Comparison of ENCODE assay signal across 8 mouse cellular contexts in the genomic region with DNA sequence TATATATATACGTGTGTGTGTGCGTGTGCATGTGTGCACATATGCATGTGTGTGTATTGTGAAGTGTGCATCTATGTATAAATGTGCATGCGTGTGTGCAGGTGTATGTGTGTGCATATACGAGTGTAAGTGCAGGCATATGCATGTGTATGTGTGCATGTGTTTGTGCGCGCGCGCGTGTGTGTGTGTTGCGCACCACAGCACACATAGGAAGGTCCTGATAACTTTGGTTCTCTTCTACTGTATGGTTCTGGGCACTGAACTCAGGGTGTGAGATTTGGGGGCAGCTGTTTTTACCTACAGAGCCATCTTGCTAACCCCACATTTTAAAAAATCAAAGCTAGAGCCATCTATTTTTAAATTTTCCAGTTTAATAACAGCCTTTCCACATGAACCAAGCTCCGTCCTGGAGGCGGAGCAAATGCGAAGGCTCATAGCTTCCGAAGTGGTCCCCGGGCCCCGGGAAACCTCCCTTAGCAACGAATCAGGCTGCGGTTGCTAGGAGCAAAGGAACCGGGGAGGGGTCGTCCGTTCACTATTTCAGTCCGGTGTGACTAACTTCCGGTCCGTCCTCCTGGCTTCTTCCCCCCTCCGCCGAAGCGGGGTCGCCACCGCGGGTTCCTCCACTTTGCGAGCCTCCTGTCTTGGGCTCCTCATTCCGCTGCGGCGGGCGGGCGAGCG. TPM values are rescaled to one million over a fixed set of nuclear protein-coding genes. Genes with fewer than 3 reads are reported as not detected.
DNase-seq lines count a peak whose midpoint lies in the region; ATAC-seq lines count a peak whose summit lies in the region.

No protein-coding gene starts in this region.

- peaks cover 14% of the 10 kb centered on the region for H3K36me3 ChIP-seq in hindbrain, embryonic 14.5 days (replicated peaks; ENCODE audit: control insufficient read depth, insufficient read depth)

- no peaks in the 10 kb centered on the region for H3K27me3 ChIP-seq in hindbrain, embryonic 14.5 days (ENCODE audit: control insufficient read depth, insufficient read depth, low read length)

- peak overlapping the region; percentile 76 for H3K4me2 ChIP-seq in hindbrain, embryonic 14.5 days (replicated peaks)

- H3K4me3 ChIP-seq in hindbrain, embryonic 14.5 days (replicated peaks; ENCODE audit: low read length), result peak overlapping the region; percentile 86

- H3K9me3 ChIP-seq in hindbrain, embryonic 14.5 days (ENCODE audit: control insufficient read depth, low read length), result no peaks in the 10 kb centered on the region

- peak overlapping the region; percentile 90 for H3K9ac ChIP-seq in hindbrain, embryonic 14.5 days

- WGBS in hindbrain, embryonic 14.5 days, result 8% methylated on average over 37 of the region's 37 CpGs

- DNase-seq in Muller cell, postnatal 12 days (ENCODE audit: inconsistent ontology term), result peak; percentile 96
- peak; percentile 89 for DNase-seq in cerebellum, adult 9-11 months
- DNase-seq in frontal cortex, postnatal 25 days (ENCODE audit: low spot score in 2 of 2), result peak; percentile 91 to 95
- DNase-seq in hindbrain, embryonic 14.5 days (ENCODE audit: low spot score), result peak; percentile 97
- peak; percentile 95 to 97 for DNase-seq in layer of hippocampus, postnatal 36 days
- DNase-seq in lung, postnatal 36 days, result peak; percentile 86
- peak; percentile 95 for DNase-seq in retina, postnatal 1 day
- peak; percentile 85 to 97 for DNase-seq in urinary bladder, adult 18-20 months (ENCODE audit: low spot score in 2 of 2)

- peaks cover 8% of the 10 kb centered on the region for H3K4me1 ChIP-seq in hindbrain, embryonic 14.5 days (replicated peaks; ENCODE audit: control insufficient read depth, insufficient read depth, low read length)

- ATAC-seq in hindbrain, embryonic 14.5 days (ENCODE audit: low FRiP score), result peak; percentile 91

- H3K27ac ChIP-seq in hindbrain, embryonic 14.5 days, result peak overlapping the region; percentile 78

RNA-seq across cellular contexts. Expression of a gene that starts 8.5 kb away (rescaled TPM):
- 83.0 and 87.8 TPM in 2 replicates for polyA plus RNA-seq in hindbrain, embryonic 14.5 days (2014; fragmentation: Nextera tagmentation; extraction: Ambion mirVana)
- 100 to 1,000 TPM; 170 to 175 TPM for total RNA-seq in layer of hippocampus, postnatal 36 days (2021)

RNA-seq across cellular contexts. Expression of a gene that starts 28.2 kb away (rescaled TPM):
- 6.2 and 7.1 TPM in 2 replicates for polyA plus RNA-seq in hindbrain, embryonic 14.5 days (2014; fragmentation: Nextera tagmentation; extraction: Ambion mirVana)
- total RNA-seq in layer of hippocampus, postnatal 36 days (2021), result 1 to 10 TPM; 5.8 to 5.9 TPM

RNA-seq across cellular contexts. Expression of a gene that starts 30.3 kb away (rescaled TPM):
- 5.4 and 6.5 TPM in 2 replicates for polyA plus RNA-seq in hindbrain, embryonic 14.5 days (2014; fragmentation: Nextera tagmentation; extraction: Ambion mirVana)
- 1 to 10 TPM; 2.0 to 3.6 TPM for total RNA-seq in layer of hippocampus, postnatal 36 days (2021)

RNA-seq across cellular contexts. Expression of a gene that starts 34.6 kb away (rescaled TPM):
- 15.3 and 16.6 TPM in 2 replicates for polyA plus RNA-seq in hindbrain, embryonic 14.5 days (2014; fragmentation: Nextera tagmentation; extraction: Ambion mirVana)
- 10 to 100 TPM; 37.8 to 39.3 TPM for total RNA-seq in layer of hippocampus, postnatal 36 days (2021)

RNA-seq across cellular contexts. Expression of a gene that starts 46.5 kb away (rescaled TPM):
- 3.6 and 3.7 TPM in 2 replicates for polyA plus RNA-seq in hindbrain, embryonic 14.5 days (2014; fragmentation: Nextera tagmentation; extraction: Ambion mirVana)
- 1 to 10 TPM; 4.8 to 6.5 TPM for total RNA-seq in layer of hippocampus, postnatal 36 days (2021)

Comparison
In these comparisons a context has a peak if more than half of its experiments do, and no peak if none do; other contexts are left out.
1. Peak in every context shown above with its lines: DNase-seq, ATAC-seq, H3K4me3 ChIP-seq and H3K27ac ChIP-seq.